Mouse (Mus musculus) heart, postnatal 14 days (tissue): ENCODE measurements at regions not wholly inside any gene's neighbourhood (a gene's known extent, or its start where the extent isn't known, plus 50 kb on each side); places are given as distances from the start of the nearest gene placed in this dataset.

Experiments
- DNase-seq, 2 experiments: peaks; one replicate each; pipeline ENCODE4 v3.0.0; 2021 to 2022
- intact Hi-C: fragments of 180-260 bp; cut with DNase I; formaldehyde crosslinking; loops from one replicate; pipeline ENCODE4 v1.15.1; 2025

DNA sequence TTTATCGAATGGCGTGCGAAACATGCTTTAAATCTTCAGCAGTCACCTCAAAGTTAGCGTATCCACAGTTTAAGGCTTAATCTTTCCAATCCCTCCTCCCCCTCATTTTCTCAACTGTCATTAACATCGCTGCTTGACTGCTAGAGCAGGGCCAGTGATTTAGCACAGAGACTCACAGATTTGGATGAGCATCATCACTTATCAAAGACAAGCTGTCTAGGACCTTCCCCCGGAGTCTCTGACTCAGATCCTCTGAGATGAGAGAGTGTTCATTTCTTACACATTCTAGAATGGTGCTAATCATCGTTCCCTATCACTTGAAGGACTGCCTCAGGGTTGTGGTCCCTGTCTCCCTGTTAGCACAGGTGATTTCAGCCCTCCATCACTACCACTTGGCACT lies 112.1 kb upstream of the Tmem132c start:
- intact Hi-C loops: no loop called here
- DNase-seq: no peak

DNA sequence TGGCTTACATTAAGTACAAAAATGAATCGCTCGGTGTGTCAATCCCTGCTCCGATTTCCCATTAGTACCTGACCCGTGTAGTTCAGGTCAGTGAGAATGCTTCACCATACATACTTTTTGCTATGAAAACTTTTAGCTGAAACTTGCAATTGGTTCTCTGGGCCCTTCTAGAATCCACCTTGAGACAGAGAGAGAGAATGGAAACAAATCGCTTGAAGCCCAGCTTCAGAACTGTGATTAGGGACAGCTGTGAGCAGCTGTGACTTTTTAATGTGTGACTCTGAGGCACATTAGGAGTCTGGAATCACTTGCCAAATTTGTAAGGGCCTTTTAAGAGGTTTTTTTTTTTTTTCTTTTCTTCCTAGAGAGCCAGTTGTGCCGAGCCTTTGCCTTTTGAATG lies 107.2 kb upstream of the Tmem132c start:
- DNase-seq: peak in 1 of 2 experiments; percentile 12
- intact Hi-C loops: no loop called here

DNA sequence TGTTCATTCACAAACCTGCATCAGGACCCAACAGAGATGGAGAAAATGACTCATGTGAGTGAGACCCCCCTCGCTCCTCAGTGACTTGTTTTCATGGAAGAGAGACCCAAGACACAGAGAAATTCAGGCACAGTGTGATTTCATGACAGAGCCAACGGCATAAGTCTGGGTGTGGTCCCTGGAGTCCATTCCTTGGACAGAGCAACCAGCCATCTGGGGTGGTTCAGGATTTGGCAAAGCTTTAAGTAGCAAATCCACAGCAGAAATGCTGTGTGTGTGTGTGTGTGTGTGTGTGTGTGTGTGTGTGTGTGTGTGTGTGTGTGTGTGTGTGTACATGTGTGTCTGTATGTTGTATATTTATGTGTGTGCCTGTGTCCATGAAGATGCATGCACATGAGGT lies 101.0 kb upstream of the Tmem132c start:
- DNase-seq: no peak
- intact Hi-C loops: no loop called here

DNA sequence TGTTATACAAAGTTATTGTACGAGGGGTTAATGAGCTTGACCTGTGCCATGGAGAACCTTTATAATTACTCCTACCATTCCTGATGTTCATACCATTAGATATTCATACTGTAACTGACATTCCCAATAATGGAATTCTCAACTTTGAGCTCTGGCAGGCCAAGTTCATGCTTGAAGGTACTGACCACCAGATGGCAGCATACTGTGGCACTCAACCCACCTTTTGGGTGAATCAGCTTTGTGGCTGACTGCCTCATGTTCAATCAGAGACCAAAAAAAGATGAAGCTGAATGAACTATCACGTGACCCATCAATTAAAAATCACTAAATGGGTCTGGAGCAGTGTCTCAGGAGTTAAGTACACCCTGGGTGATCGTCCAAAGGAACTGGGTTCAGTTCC lies 81.3 kb upstream of the Tmem132c start:
- DNase-seq: peak; percentile 2 to 28
- intact Hi-C loops: no loop called here

DNA sequence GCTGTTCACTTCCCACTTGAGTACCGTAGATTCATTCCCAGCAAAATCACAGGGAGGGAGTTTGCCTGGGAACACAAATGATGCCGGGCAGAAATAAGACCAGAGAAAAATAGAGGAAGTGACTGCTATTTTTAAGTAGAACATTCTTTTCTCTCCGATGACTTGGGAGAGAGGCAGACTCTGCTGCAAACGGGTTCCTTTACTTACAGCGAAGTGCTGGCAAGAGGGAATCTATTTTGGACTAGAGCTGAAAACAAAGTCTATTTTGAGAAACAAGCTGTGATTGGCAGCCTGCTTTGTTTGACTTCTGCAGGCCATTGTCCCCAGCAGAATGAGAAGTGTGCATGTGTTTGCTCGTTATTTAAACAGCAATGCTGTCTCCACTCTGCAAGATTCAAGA lies 78.2 kb upstream of the Tmem132c start:
- DNase-seq: peak in 1 of 2 experiments; percentile 9
- intact Hi-C loops: no loop called here

DNA sequence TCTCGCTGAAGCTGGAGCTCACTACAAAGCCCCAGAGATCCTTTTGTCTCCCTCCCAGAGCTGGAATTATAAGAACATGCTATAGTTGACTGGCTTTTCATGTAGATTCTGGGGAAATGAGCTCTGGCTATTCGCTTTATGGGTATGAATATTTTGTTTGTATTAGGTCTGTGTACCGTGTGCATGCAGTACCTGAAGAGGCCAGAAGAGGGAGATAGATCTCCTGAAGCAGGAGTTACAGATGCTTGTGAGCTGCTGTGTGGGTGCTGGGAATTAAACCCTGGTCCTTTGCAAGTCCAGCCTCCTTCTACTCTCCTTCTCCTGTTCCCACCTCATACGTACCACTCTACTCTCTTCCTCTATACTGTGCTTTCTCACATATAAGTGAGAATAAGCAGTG lies 52.6 kb upstream of the Tmem132c start:
- intact Hi-C loops: no loop called here

More for the DNA sequence above, 52.6 kb upstream of the Tmem132c start:
- no peak for DNase-seq
